Mouse (Mus musculus) stomach, embryonic 14.5 days (tissue): ENCODE measurements around the gene Tmie. TPM values are rescaled to one million over a fixed set of nuclear protein-coding genes. Genes with fewer than 3 reads are reported as not detected.

Experiments
- ATAC-seq: fragments of 200-750 bp; cut with Nextera tagmentation; 2 replicates; pipeline ENCODE4 v1.8.0; 2017; ENCODE audit warnings: low read depth, moderate TSS enrichment; ENCODE audit not compliant: insufficient number of reproducible peaks, insufficient read depth, low FRiP score
- H3K27ac ChIP-seq: fragments of 300-500 bp; sonication (generic); 2 replicates; pipeline ENCODE4 v1.5.1; 2014; ENCODE audit warnings: mild to moderate bottlenecking, low read length, moderate library complexity, mixed read lengths
- H3K27me3 ChIP-seq: fragments of 300-500 bp; sonication (generic); 2 replicates; pipeline ENCODE4 v1.6.1; 2014; ENCODE audit warnings: low read length, control low read depth, mixed read lengths; ENCODE audit not compliant: control insufficient read depth, insufficient read depth
- H3K36me3 ChIP-seq: fragments of 300-500 bp; sonication (generic); 2 replicates; pipeline ENCODE4 v1.6.1; 2014; ENCODE audit warnings: mild to moderate bottlenecking, control low read depth, low read length, moderate library complexity, mixed read lengths; ENCODE audit not compliant: control insufficient read depth, insufficient read depth
- H3K4me1 ChIP-seq: fragments of 300-500 bp; sonication (generic); 2 replicates; pipeline ENCODE4 v1.6.1; 2014; ENCODE audit warnings: low read length, control low read depth, mixed read lengths; ENCODE audit not compliant: control insufficient read depth, insufficient read depth
- H3K4me2 ChIP-seq: fragments of 300-500 bp; sonication (generic); replicated peaks from 2 replicates; pipeline ENCODE4 v1.6.1; 2014; ENCODE audit warnings: low read depth, low read length, control low read depth
- H3K4me3 ChIP-seq: fragments of 300-500 bp; sonication (generic); 2 replicates; pipeline ENCODE4 v1.5.1; 2014; ENCODE audit warnings: low read depth, low read length, control low read depth
- H3K9ac ChIP-seq: fragments of 300-500 bp; sonication (generic); replicated peaks from 2 replicates; pipeline ENCODE4 v1.6.1; 2014; ENCODE audit warnings: low read depth, mild to moderate bottlenecking, control low read depth, low read length, moderate library complexity, mixed read lengths
- H3K9me3 ChIP-seq: fragments of 300-500 bp; sonication (generic); 2 replicates; pipeline ENCODE4 v1.6.1; 2016; ENCODE audit warnings: low read depth, low read length, control low read depth; ENCODE audit not compliant: control insufficient read depth
- WGBS: fragments of 180-500 bp; shearing (Covaris S2); extraction: QIAGEN DNeasy Blood & Tissue Kit; methylation state at CpG from one replicate; pipeline ENCODE4 v1.1.7; 2014; 5-methylcytosine and 5-hydroxymethylcytosine counted together
- polyA plus RNA-seq: library from polyadenylated mRNA; unstranded; fragments of >200 nt; fragmentation: Nextera tagmentation; extraction: Ambion mirVana; gene quantifications from 2 replicates; pipeline ENCODE4 v1.2.1, GENCODE M21; 2014

Tmie gene
- polyA plus RNA-seq, 1 experiment from 2014 or later = 0.67 TPM

- WGBS = 79% methylated on average over 6 of the region's 6 CpGs
- no peaks in the 10 kb centered on the region for H3K4me1 ChIP-seq
- no peaks in the 10 kb centered on the region for H3K27me3 ChIP-seq
- H3K9me3 ChIP-seq = no peaks in the 10 kb centered on the region
- no peak for ATAC-seq
- no peaks in the 10 kb centered on the region for H3K36me3 ChIP-seq
- no peak overlapping the region for H3K4me3 ChIP-seq
- H3K4me2 ChIP-seq = no peak overlapping the region
- H3K27ac ChIP-seq = no peak overlapping the region
- H3K9ac ChIP-seq = no peak overlapping the region
Measured at GRCm38 (mm10) chr9:110840905-110841304, 39.0 kb downstream of the Tmie start.

- Histone ChIP-seq H3K9ac (no peak overlapping the region), H3K4me1 (no peaks in the 10 kb centered on the region), H3K4me3 (no peak overlapping the region), H3K36me3 (no peaks in the 10 kb centered on the region), H3K27ac (no peak overlapping the region), H3K27me3 (no peaks in the 10 kb centered on the region), H3K9me3 (no peaks in the 10 kb centered on the region), H3K4me2 (no peak overlapping the region)
- 58% methylated on average over 2 of the region's 2 CpGs for WGBS
- no peak for ATAC-seq
Measured at GRCm38 (mm10) chr9:110836112-110836511, 43.8 kb downstream of the Tmie start.

- no peak overlapping the region; the same call in 1 of the 2 replicates for H3K9ac ChIP-seq
- H3K36me3 ChIP-seq = no peaks in the 10 kb centered on the region
- no peak overlapping the region for H3K4me2 ChIP-seq
- no peak overlapping the region for H3K4me3 ChIP-seq
- WGBS = 29% methylated on average over 10 of the region's 10 CpGs
- H3K27ac ChIP-seq = no peak overlapping the region
- no peaks in the 10 kb centered on the region for H3K27me3 ChIP-seq
- H3K4me1 ChIP-seq = no peaks in the 10 kb centered on the region
- no peak for ATAC-seq
- no peaks in the 10 kb centered on the region for H3K9me3 ChIP-seq
Measured at GRCm38 (mm10) chr9:110834961-110835360, 45.0 kb downstream of the Tmie start.

GRCm38 (mm10) chr9:110834411-110834810, 45.5 kb downstream of the Tmie start, which contains the start of gene Prss45:
TSS of gene Prss45 (plus strand) at chr9:110834588.
- Histone ChIP-seq H3K27me3 (no peaks in the 10 kb centered on the region), H3K9ac (no peak within 1 kb of the TSS; the same call in 1 of the 2 replicates), H3K27ac (no peak within 1 kb of the TSS), H3K36me3 (no peaks in the 10 kb centered on the region), H3K4me1 (no peaks in the 10 kb centered on the region), H3K9me3 (no peaks in the 10 kb centered on the region), H3K4me2 (no peak within 1 kb of the TSS), H3K4me3 (no peak within 1 kb of the TSS)
- 78% methylated on average over 19 of the region's 19 CpGs for WGBS
- ATAC-seq = no peak

- Histone ChIP-seq H3K4me3 (no peak overlapping the region), H3K9me3 (no peaks in the 10 kb centered on the region), H3K36me3 (no peaks in the 10 kb centered on the region), H3K4me1 (no peaks in the 10 kb centered on the region), H3K4me2 (no peak overlapping the region), H3K27me3 (no peaks in the 10 kb centered on the region), H3K9ac (no peak overlapping the region), H3K27ac (no peak overlapping the region)
- no peak for ATAC-seq
- WGBS = 75% methylated on average over 5 of the region's 5 CpGs
Measured at GRCm38 (mm10) chr9:110833021-110833420, 46.9 kb downstream of the Tmie start.

- no peak for ATAC-seq
- 84% methylated on average over 3 of the region's 3 CpGs for WGBS
Measured at GRCm38 (mm10) chr9:110826390-110826789, 53.5 kb downstream of the Tmie start, which contains the start of gene Prss43. TSS of gene Prss43 (plus strand) at chr9:110826690.

GRCm38 (mm10) chr9:110825832-110826231, 54.1 kb downstream of the Tmie start:
- Histone ChIP-seq H3K27ac (no peak overlapping the region), H3K27me3 (no peaks in the 10 kb centered on the region), H3K9ac (no peak overlapping the region), H3K36me3 (no peaks in the 10 kb centered on the region), H3K4me3 (no peak overlapping the region), H3K4me2 (no peak overlapping the region), H3K9me3 (no peaks in the 10 kb centered on the region), H3K4me1 (no peaks in the 10 kb centered on the region)
- ATAC-seq = no peak
- WGBS = 74% methylated on average over 7 of the region's 7 CpGs

More at GRCm38 (mm10) chr9:110826390-110826789, 53.5 kb downstream of the Tmie start, which contains the start of gene Prss43:
- no peaks in the 10 kb centered on the region for H3K9me3 ChIP-seq
- H3K4me2 ChIP-seq = no peak within 1 kb of the TSS
- no peak within 1 kb of the TSS for H3K9ac ChIP-seq
- H3K36me3 ChIP-seq = no peaks in the 10 kb centered on the region
- no peak within 1 kb of the TSS for H3K27ac ChIP-seq
- no peaks in the 10 kb centered on the region for H3K4me1 ChIP-seq
- H3K27me3 ChIP-seq = no peaks in the 10 kb centered on the region
- H3K4me3 ChIP-seq = no peak within 1 kb of the TSS

- H3K36me3 ChIP-seq = no peaks in the 10 kb centered on the region
- H3K9ac ChIP-seq = no peak overlapping the region
- no peak overlapping the region for H3K27ac ChIP-seq
- no peak for ATAC-seq
- no peak overlapping the region for H3K4me2 ChIP-seq
- no peaks in the 10 kb centered on the region for H3K4me1 ChIP-seq
- H3K27me3 ChIP-seq = no peaks in the 10 kb centered on the region
- H3K4me3 ChIP-seq = no peak overlapping the region
- WGBS = 69% methylated on average over 4 of the region's 4 CpGs
- no peaks in the 10 kb centered on the region for H3K9me3 ChIP-seq
Measured at GRCm38 (mm10) chr9:110825426-110825825, 54.5 kb downstream of the Tmie start.

- H3K4me2 ChIP-seq = no peak overlapping the region
- no peaks in the 10 kb centered on the region for H3K4me1 ChIP-seq
- H3K36me3 ChIP-seq = no peaks in the 10 kb centered on the region
- H3K4me3 ChIP-seq = no peak overlapping the region
- H3K9ac ChIP-seq = no peak overlapping the region
- H3K27ac ChIP-seq = no peak overlapping the region
- WGBS = 78% methylated on average over 7 of the region's 7 CpGs
- H3K9me3 ChIP-seq = no peaks in the 10 kb centered on the region
- no peaks in the 10 kb centered on the region for H3K27me3 ChIP-seq
- no peak for ATAC-seq
Measured at GRCm38 (mm10) chr9:110821436-110821835, 58.5 kb downstream of the Tmie start.
